Mouse (Mus musculus) bone marrow macrophage, adult 2 months (primary cell): ENCODE measurements around the gene Sned1.

Experiments used
- CTCF ChIP-seq: IDR thresholded peaks from 2 replicates; pipeline ENCODE4 v1.5.1; 2012; ENCODE audit warnings: low read depth, mild to moderate bottlenecking, low read length, moderate library complexity
- POLR2A ChIP-seq: IDR thresholded peaks from 2 replicates; pipeline ENCODE4 v1.6.1; 2012; ENCODE audit warnings: mild to moderate bottlenecking, low read depth, low read length, borderline replicate concordance

DNA sequence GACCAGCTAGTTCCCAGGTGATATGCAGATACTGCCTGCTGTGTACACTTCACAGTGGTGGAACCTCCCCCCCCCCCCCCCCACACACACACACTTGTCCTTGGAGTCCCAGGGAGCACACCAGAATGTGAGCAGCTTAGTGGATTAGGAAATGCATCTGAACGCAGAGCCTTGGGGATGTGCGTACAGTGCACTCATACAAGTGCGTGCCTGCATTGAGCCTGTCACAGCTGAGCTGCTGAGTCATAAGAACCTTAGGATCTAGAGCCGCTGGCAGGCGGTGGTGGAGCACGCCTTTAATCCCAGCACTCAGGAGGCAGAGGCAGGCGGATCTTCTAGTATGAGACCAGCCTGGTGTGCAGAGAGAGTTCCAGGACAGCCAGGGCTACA lies 7.7 kb upstream of the Sned1 start:
- TF ChIP-seq CTCF: no peak
- no peak for TF ChIP-seq POLR2A
